Mouse (Mus musculus): ENCODE measurements around the gene Mrpl49. TPM values are rescaled to one million over a fixed set of nuclear protein-coding genes. Genes with fewer than 3 reads are reported as not detected.
A peak's percentile ranks its signal among the peaks of the same experiment; 100 is the strongest.

The Mrpl49 gene
- polyA plus RNA-seq, 1 experiment from 2014 or later, result 37.4 TPM

- no peak for ATAC-seq (ENCODE audit: low read depth)
- no peak overlapping the region for H3K9ac ChIP-seq (ENCODE audit: low read depth, low read length)
These were observed 26.9 kb downstream of the Mrpl49 start for GRCm38 (mm10) chr19:6030520-6031280.

DNA sequence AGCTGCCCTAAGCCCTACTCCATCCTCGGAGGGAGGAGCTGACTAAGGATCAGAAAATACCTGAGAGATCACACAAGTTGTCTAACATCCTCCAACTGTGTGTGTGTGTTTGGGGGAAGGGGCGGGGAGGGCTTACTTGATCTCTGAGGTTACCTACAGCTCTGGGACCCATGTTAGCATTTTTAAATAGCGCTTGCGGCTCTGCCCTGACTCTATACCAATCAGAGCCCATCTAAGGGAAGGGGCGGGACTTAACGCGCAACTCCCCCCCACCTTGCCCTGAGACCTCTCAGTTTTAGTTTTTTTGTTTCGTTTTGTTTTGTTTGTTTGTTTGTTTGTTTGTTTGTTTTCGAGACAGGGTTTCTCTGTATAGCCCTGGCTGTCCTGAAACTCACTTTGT is 28.2 kb downstream of the Mrpl49 start:
- no peak for ATAC-seq (ENCODE audit: low read depth)
- Histone ChIP-seq H3K4me3 (ENCODE audit: low read depth, low read length) (no peak overlapping the region), H3K27me3 (ENCODE audit: control insufficient read depth, insufficient read depth, low read depth, low read length) (no peaks in the 10 kb centered on the region), H3K4me2 (ENCODE audit: low read depth, low read length) (no peak overlapping the region), H3K27ac (ENCODE audit: low read length) (no peak overlapping the region), H3K9ac (ENCODE audit: low read depth, low read length) (no peak overlapping the region), H3K36me3 (ENCODE audit: control insufficient read depth, insufficient read depth) (no peaks in the 10 kb centered on the region), H3K9me3 (replicated peaks; ENCODE audit: control insufficient read depth, low read length) (no peaks in the 10 kb centered on the region), H3K4me1 (ENCODE audit: control insufficient read depth, low read depth, low read length) (no peaks in the 10 kb centered on the region)
- WGBS (ENCODE audit: insufficient replicate concordance), result 68% methylated on average over 9 of the region's 9 CpGs

More at GRCm38 (mm10) chr19:6030520-6031280, 26.9 kb downstream of the Mrpl49 start:
- Histone ChIP-seq H3K27me3 (ENCODE audit: control insufficient read depth, insufficient read depth, low read depth, low read length) (no peaks in the 10 kb centered on the region), H3K4me1 (ENCODE audit: control insufficient read depth, low read depth, low read length) (peaks cover under 1% of the 10 kb centered on the region; the same call in 1 of the 2 replicates), H3K36me3 (ENCODE audit: control insufficient read depth, insufficient read depth) (no peaks in the 10 kb centered on the region), H3K4me3 (ENCODE audit: low read depth, low read length) (no peak overlapping the region), H3K4me2 (ENCODE audit: low read depth, low read length) (no peak overlapping the region), H3K27ac (ENCODE audit: low read length) (no peak overlapping the region), H3K9me3 (replicated peaks; ENCODE audit: control insufficient read depth, low read length) (no peaks in the 10 kb centered on the region)
- 52% methylated on average over 12 of the region's 14 CpGs for WGBS (ENCODE audit: insufficient replicate concordance)

- Histone ChIP-seq H3K4me3 (ENCODE audit: low read depth, low read length) (no peak overlapping the region), H3K36me3 (ENCODE audit: control insufficient read depth, insufficient read depth) (no peaks in the 10 kb centered on the region), H3K4me1 (ENCODE audit: control insufficient read depth, low read depth, low read length) (no peaks in the 10 kb centered on the region), H3K27me3 (ENCODE audit: control insufficient read depth, insufficient read depth, low read depth, low read length) (no peaks in the 10 kb centered on the region), H3K4me2 (ENCODE audit: low read depth, low read length) (no peak overlapping the region), H3K9ac (ENCODE audit: low read depth, low read length) (no peak overlapping the region), H3K27ac (ENCODE audit: low read length) (no peak overlapping the region), H3K9me3 (replicated peaks; ENCODE audit: control insufficient read depth, low read length) (no peaks in the 10 kb centered on the region)
- no peak for ATAC-seq (ENCODE audit: low read depth)
- WGBS (ENCODE audit: insufficient replicate concordance), result 61% methylated on average over 6 of the region's 6 CpGs
These were observed 28.6 kb downstream of the Mrpl49 start for GRCm38 (mm10) chr19:6028991-6029390.

GRCm38 (mm10) chr19:6023930-6024329 is 33.7 kb downstream of the Mrpl49 start:
- Histone ChIP-seq H3K4me2 (ENCODE audit: low read depth, low read length) (no peak overlapping the region), H3K4me3 (ENCODE audit: low read depth, low read length) (no peak overlapping the region), H3K27me3 (ENCODE audit: control insufficient read depth, insufficient read depth, low read depth, low read length) (no peaks in the 10 kb centered on the region), H3K36me3 (ENCODE audit: control insufficient read depth, insufficient read depth) (no peaks in the 10 kb centered on the region), H3K9ac (ENCODE audit: low read depth, low read length) (no peak overlapping the region), H3K9me3 (replicated peaks; ENCODE audit: control insufficient read depth, low read length) (no peaks in the 10 kb centered on the region), H3K4me1 (ENCODE audit: control insufficient read depth, low read depth, low read length) (peaks cover 1% of the 10 kb centered on the region), H3K27ac (ENCODE audit: low read length) (no peak overlapping the region)
- WGBS (ENCODE audit: insufficient replicate concordance), result 68% methylated on average over 7 of the region's 7 CpGs
- ATAC-seq (ENCODE audit: low read depth), result no peak

- no peak overlapping the region for H3K9ac ChIP-seq (ENCODE audit: low read depth, low read length)
- ATAC-seq (ENCODE audit: low read depth), result no peak
- no peak overlapping the region for H3K4me2 ChIP-seq (ENCODE audit: low read depth, low read length)
- H3K27ac ChIP-seq (ENCODE audit: low read length), result no peak overlapping the region
- no peaks in the 10 kb centered on the region for H3K9me3 ChIP-seq (replicated peaks; ENCODE audit: control insufficient read depth, low read length)
- no peaks in the 10 kb centered on the region for H3K36me3 ChIP-seq (ENCODE audit: control insufficient read depth, insufficient read depth)
- H3K4me1 ChIP-seq (ENCODE audit: control insufficient read depth, low read depth, low read length), result peaks cover 10% of the 10 kb centered on the region
- 67% methylated on average over 8 of the region's 8 CpGs for WGBS (ENCODE audit: insufficient replicate concordance)
- H3K4me3 ChIP-seq (ENCODE audit: low read depth, low read length), result no peak overlapping the region
- H3K27me3 ChIP-seq (ENCODE audit: control insufficient read depth, insufficient read depth, low read depth, low read length), result no peaks in the 10 kb centered on the region
These were observed 34.5 kb downstream of the Mrpl49 start for GRCm38 (mm10) chr19:6023059-6023458.

- Histone ChIP-seq H3K27me3 (ENCODE audit: control insufficient read depth, insufficient read depth, low read depth, low read length) (no peaks in the 10 kb centered on the region), H3K4me1 (ENCODE audit: control insufficient read depth, low read depth, low read length) (peaks cover 31% of the 10 kb centered on the region), H3K4me3 (ENCODE audit: low read depth, low read length) (no peak overlapping the region), H3K9me3 (replicated peaks; ENCODE audit: control insufficient read depth, low read length) (no peaks in the 10 kb centered on the region), H3K36me3 (ENCODE audit: control insufficient read depth, insufficient read depth) (no peaks in the 10 kb centered on the region), H3K9ac (ENCODE audit: low read depth, low read length) (no peak overlapping the region), H3K4me2 (ENCODE audit: low read depth, low read length) (no peak overlapping the region), H3K27ac (ENCODE audit: low read length) (no peak overlapping the region)
- WGBS (ENCODE audit: insufficient replicate concordance), result 38% methylated on average over 3 of the region's 3 CpGs
- ATAC-seq (ENCODE audit: low read depth), result no peak
These were observed 37.3 kb downstream of the Mrpl49 start for GRCm38 (mm10) chr19:6020276-6020675.

GRCm38 (mm10) chr19:6018142-6019089 is 39.2 kb downstream of the Mrpl49 start:
- Histone ChIP-seq H3K9me3 (replicated peaks; ENCODE audit: control insufficient read depth, low read length) (no peaks in the 10 kb centered on the region), H3K9ac (ENCODE audit: low read depth, low read length) (peak overlapping the region; percentile 52), H3K27ac (ENCODE audit: low read length) (peak overlapping the region; percentile 74), H3K4me2 (ENCODE audit: low read depth, low read length) (peak overlapping the region; percentile 51), H3K4me1 (ENCODE audit: control insufficient read depth, low read depth, low read length) (peaks cover 46% of the 10 kb centered on the region), H3K36me3 (ENCODE audit: control insufficient read depth, insufficient read depth) (no peaks in the 10 kb centered on the region), H3K27me3 (ENCODE audit: control insufficient read depth, insufficient read depth, low read depth, low read length) (no peaks in the 10 kb centered on the region), H3K4me3 (ENCODE audit: low read depth, low read length) (peak overlapping the region; percentile 42)
- WGBS (ENCODE audit: insufficient replicate concordance), result 22% methylated on average over 15 of the region's 15 CpGs
- ATAC-seq (ENCODE audit: low read depth), result peak; percentile 41

- H3K36me3 ChIP-seq (ENCODE audit: control insufficient read depth, insufficient read depth), result peaks cover 4% of the 10 kb centered on the region; the same call in 1 of the 2 replicates
- no peaks in the 10 kb centered on the region for H3K9me3 ChIP-seq (replicated peaks; ENCODE audit: control insufficient read depth, low read length)
- H3K4me2 ChIP-seq (ENCODE audit: low read depth, low read length), result peak overlapping the region; percentile 96
- peak overlapping the region; percentile 83 for H3K9ac ChIP-seq (ENCODE audit: low read depth, low read length)
- H3K27ac ChIP-seq (ENCODE audit: low read length), result peak overlapping the region; percentile 95; the same call in 1 of the 2 replicates
- no peak for ATAC-seq (ENCODE audit: low read depth)
- H3K4me3 ChIP-seq (ENCODE audit: low read depth, low read length), result peak overlapping the region; percentile 74
- WGBS (ENCODE audit: insufficient replicate concordance), result 65% methylated on average over 7 of the region's 7 CpGs
- H3K27me3 ChIP-seq (ENCODE audit: control insufficient read depth, insufficient read depth, low read depth, low read length), result no peaks in the 10 kb centered on the region
- H3K4me1 ChIP-seq (ENCODE audit: control insufficient read depth, low read depth, low read length), result peaks cover 50% of the 10 kb centered on the region
These were observed 41.1 kb downstream of the Mrpl49 start for GRCm38 (mm10) chr19:6016532-6016931.

Data from liver, embryonic 16.5 days (tissue).